Mouse (Mus musculus) E14TG2a.4 (cell line): Measurements from ENCODE around the gene Ccdc114.

Experiments used
- CTCF ChIP-seq: conservative IDR thresholded peaks from 2 replicates; pipeline ENCODE4 v1.5.1; 2014; ENCODE audit warnings: low read length
- NANOG ChIP-seq: IDR thresholded peaks from 2 replicates; pipeline ENCODE4 v1.6.1; 2014; ENCODE audit warnings: borderline replicate concordance, low read length, mixed read lengths

DNA sequence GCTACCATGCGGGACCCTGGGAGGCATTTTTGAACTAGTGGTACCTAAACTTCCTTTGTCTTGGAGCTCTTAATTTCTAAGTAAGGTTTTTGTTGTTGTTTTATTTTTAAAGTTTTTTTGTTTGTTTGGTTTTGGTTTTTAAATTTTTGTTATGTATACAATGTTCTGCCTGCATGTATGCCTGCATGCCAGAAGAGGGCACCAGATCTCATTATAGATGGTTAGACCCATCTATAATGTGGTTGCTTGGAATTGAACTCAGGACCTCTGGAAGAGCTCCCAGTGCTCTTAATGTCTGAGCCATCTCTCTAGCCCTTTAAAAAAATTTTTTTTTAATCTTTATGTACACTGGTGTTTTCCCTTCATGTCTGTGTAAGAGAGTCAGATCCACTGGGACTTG is 5.8 kb downstream of the Ccdc114 start:
- TF ChIP-seq CTCF (peak; percentile 33; the same call in 1 of the 2 replicates), NANOG (no peak)
